Mouse (Mus musculus): ENCODE results near the gene Anxa8.

The Anxa8 gene

GRCm38 (mm10) chr14:34119046-34119723, 33.4 kb downstream of the Anxa8 start:
- DNase-seq (ENCODE audit: low read depth), result no peak

- DNase-seq (ENCODE audit: low read depth), result no peak
These were observed 34.5 kb downstream of the Anxa8 start for GRCm38 (mm10) chr14:34120016-34120910.

- DNase-seq (ENCODE audit: low read depth), result no peak
These were observed 35.2 kb downstream of the Anxa8 start for GRCm38 (mm10) chr14:34120923-34121351.

- DNase-seq (ENCODE audit: low read depth), result no peak
These were observed 35.9 kb downstream of the Anxa8 start for GRCm38 (mm10) chr14:34121691-34122090.

GRCm38 (mm10) chr14:34131216-34131615, 45.4 kb downstream of the Anxa8 start:
- DNase-seq (ENCODE audit: low read depth), result no peak

GRCm38 (mm10) chr14:34135391-34135790, 49.6 kb downstream of the Anxa8 start:
- no peak for DNase-seq (ENCODE audit: low read depth)

- no peak for DNase-seq (ENCODE audit: low read depth)
These were observed 54.2 kb downstream of the Anxa8 start for GRCm38 (mm10) chr14:34139671-34140664.

GRCm38 (mm10) chr14:34142316-34142715, 56.5 kb downstream of the Anxa8 start:
- no peak for DNase-seq (ENCODE audit: low read depth)

GRCm38 (mm10) chr14:34142915-34143314, 57.1 kb downstream of the Anxa8 start:
- DNase-seq (ENCODE audit: low read depth), result no peak
